Comparison of ENCODE assay signal across 12 mouse cellular contexts in the genomic region with DNA sequence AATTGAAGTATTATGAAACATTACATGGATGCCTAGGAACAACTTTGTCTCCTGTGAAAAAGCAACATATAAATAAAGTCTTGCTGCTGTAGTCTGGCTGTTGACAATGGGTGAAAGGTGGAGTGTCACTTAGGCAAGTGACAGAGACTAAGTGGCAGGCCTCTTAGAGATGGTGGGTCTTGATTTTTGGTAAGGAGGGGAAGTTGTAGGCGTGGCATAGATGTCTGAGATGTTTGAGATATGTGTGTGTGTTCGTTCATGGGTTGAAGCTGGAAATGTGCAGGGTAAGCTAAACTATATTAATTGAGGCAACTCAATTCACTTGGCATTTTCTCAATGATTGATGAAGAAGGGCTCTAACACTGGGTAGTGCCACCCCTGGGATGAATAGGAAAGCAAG.
"Had no signal": no experiment of that assay in that cellular context is flagged by ENCODE, and none has a peak within 500 bp of the region (broad histone marks: within the 10 kb centered on the region; RNA-seq: fewer than 3 reads in every experiment).

No protein-coding gene starts in this region.

- ATAC-seq: midbrain, embryonic 15.5 days had no signal

- DNase-seq: kidney, adult 11 months; kidney, adult 8-10 months; kidney, postnatal 10 days; kidney, postnatal 36 days; liver, embryonic 13.5 days; lung, adult 2 months; lung, postnatal 14 days; lung, postnatal 4 days; retina, postnatal 1 day; right cerebral cortex, postnatal 25 days; spleen, adult 18-20 months had no signal
